Mouse (Mus musculus) G1E-ER4 (cell line): ENCODE data around the gene Fastk. TPM values are rescaled to one million over a fixed set of nuclear protein-coding genes. Genes with fewer than 3 reads are reported as not detected.

Source experiments
- GATA1 ChIP-seq: IDR thresholded peaks from one replicate; pipeline ENCODE4 v1.8.0; 2012; ENCODE audit warnings: low read length, inconsistent platforms
- polyA plus RNA-seq: library from polyadenylated mRNA; stranded (reverse); fragments of >175 nt; gene quantifications from 2 replicates; pipeline ENCODE4 v1.2.3, GENCODE M21; 2012

Gene Fastk
- polyA plus RNA-seq, 1 experiment: 347 TPM

GRCm38 (mm10) chr5:24441187-24441586, 3.9 kb downstream of the Fastk start:
- no peak for TF ChIP-seq GATA1

- TF ChIP-seq GATA1: no peak
Observed at GRCm38 (mm10) chr5:24433993-24434392, 11.1 kb downstream of the Fastk start.

- no peak for TF ChIP-seq GATA1
Observed at GRCm38 (mm10) chr5:24428596-24428995, 16.5 kb downstream of the Fastk start.

GRCm38 (mm10) chr5:24427981-24428402, 17.1 kb downstream of the Fastk start:
- TF ChIP-seq GATA1: no peak

GRCm38 (mm10) chr5:24427285-24427633, 17.8 kb downstream of the Fastk start:
- no peak for TF ChIP-seq GATA1

GRCm38 (mm10) chr5:24426556-24427284, 18.4 kb downstream of the Fastk start:
- no peak for TF ChIP-seq GATA1

DNA sequence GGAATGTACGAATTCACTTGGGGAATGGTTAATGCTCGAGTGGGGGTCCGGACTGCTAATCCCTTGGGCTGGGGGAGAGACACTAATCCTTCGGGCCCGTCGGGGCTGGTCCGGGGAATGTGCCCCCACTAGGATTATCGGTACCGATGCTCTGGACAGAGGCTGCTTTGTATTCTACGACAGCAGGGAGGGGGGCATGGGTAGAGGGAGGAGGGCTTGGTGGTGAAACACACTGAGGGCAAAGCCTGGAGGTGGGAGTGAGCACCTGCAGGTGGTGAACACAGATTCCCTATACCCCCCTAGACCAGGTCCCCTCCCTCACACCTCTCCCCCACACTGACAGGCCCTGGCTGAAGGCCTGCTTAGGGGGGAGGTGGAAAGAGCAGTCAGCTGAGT, 19.1 kb downstream of the Fastk start:
- TF ChIP-seq GATA1: no peak

DNA sequence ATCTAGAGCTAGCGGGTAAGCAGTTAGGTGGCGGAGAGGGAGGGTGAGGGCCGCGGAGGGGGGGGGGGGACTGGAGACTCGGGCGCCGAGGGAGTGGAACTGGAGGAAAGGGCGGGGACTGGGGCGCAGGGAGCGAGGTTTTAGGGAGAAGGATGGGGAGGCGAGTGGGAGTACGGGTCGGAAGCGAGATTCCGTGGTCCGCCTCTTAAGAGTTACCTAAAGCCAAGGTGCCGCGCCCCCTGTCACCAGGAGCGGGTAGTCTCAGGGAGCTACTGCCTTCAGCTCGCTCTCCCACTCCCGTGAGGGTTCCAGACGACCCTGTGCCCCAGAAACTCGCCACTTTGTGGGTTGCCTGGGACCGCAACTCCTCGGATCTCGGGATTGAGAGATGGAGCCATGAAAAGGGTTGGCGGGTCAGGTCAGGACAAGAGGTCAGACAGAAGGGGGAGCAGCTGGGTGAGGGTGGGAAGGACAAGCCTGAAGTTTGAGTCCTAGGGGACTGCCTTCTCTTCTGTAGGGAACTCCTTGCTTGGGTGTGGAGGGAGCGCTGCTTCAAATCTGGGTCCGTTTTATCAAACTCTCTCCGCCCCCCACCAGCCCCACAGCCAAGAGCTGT, 19.6 kb downstream of the Fastk start:
- no peak for TF ChIP-seq GATA1

- no peak for TF ChIP-seq GATA1
Observed at GRCm38 (mm10) chr5:24424861-24425411, 20.2 kb downstream of the Fastk start.

GRCm38 (mm10) chr5:24424004-24424781, 20.9 kb downstream of the Fastk start:
- TF ChIP-seq GATA1: no peak

DNA sequence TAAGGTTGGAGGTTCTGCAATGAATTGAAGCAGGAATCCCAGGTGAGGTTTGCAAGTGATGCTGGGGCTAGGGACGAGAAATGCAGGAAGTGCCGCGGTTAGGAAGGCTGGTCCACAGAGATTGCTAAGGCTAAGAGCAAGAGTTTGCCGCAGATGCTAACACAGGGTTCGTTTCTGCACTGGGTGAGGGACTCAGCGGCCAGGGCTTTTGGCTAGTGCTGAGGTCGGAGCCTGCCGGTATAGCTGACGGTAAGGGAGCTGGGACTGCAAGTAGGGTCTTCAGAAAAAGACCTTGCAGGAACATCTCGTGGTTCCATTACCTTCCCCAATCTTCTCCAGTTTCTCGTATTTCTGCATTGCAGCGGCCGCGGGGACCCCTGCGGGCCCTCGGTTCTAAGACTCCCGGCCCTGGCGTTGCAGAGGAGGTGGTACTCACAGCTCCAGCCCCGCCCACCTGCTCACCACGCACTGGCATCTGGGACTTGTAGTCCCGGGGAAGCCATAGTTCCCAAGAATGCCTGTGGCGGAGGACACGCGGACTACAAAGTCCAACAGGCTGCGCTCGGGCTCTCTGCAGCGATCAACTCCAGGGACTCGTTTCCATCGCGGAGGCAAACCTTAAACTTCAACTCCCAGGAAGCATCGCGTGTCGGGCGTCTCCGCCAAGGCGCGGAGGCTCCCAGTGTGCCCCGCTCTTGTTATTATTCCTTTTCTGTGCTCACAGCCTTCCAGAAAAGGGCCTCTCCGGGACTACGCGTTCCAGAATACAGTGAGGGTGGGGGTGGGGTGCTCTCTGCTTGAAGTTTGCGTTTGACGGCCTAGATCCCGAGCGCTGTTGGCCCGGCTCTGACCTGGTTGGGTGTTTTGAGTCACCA, 21.7 kb downstream of the Fastk start, which contains the start of the genes Cdk5 and Slc4a2:
Cdk5 (minus strand) TSS at position 402 of the 875 bp plus-strand sequence.
Slc4a2 (plus strand) TSS at position 709 of the 875 bp plus-strand sequence.
- no peak for TF ChIP-seq GATA1

DNA sequence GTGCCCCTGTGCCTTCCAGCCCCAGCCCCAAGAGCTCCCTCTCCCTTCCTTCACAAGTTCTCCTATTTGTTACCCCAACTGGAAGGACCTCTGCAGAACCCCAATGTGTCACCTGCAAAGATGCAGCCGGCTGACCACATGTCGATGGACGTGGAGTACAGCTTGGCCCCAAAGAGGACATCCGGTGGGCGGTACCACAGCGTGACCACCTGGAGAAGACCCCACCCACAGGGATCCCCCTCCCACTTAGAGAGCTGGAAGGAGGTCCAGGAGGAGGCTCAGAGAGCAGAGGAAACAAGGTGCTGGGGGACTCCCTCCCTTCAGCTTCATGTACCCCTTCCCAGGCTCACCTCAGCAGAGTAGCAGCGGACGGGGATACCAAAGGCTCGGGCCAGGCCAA, 24.7 kb downstream of the Fastk start:
- TF ChIP-seq GATA1: no peak

- TF ChIP-seq GATA1: no peak
Observed at GRCm38 (mm10) chr5:24417587-24417986, 27.5 kb downstream of the Fastk start.

DNA sequence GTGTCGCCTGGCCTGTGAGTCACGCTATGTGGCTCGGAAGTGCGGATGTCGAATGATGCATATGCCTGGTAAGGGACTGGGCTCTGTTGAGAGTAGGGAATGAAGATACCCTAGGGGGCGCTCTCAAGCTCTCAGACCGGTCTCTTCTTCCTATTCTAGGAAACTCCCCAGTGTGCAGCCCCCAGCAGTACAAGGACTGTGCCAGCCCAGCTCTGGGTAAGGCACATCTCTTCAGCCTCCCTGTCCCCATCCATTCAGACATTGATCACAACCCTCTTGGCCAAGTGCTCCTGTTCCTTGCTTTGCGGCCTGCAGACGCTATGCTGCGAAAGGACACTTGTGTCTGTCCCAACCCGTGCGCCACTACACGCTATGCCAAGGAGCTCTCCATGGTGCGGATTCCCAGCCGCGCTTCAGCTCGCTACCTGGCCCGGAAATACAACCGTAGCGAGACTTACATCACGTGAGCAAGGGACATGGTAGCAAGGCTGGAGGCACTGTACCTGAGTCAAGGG, 28.8 kb downstream of the Fastk start:
- TF ChIP-seq GATA1: no peak

GRCm38 (mm10) chr5:24413938-24414337, 31.1 kb downstream of the Fastk start:
- TF ChIP-seq GATA1: no peak
